Mouse (Mus musculus) liver, postnatal 0 days (tissue): Measurements from ENCODE around the gene Tbxas1.

Experiments
- CTCF ChIP-seq: sonication (generic); IDR thresholded peaks from 2 replicates; pipeline ENCODE4 v1.5.1; 2016; ENCODE audit warnings: antibody characterized with exemption, low read depth
- EP300 ChIP-seq: IDR thresholded peaks from 2 replicates; pipeline ENCODE4 v1.6.1; 2016; ENCODE audit warnings: antibody characterized with exemption, low read depth, mild to moderate bottlenecking

- no peak for TF ChIP-seq EP300
- peak; percentile 50 for TF ChIP-seq CTCF
Measured at GRCm38 (mm10) chr6:39106812-39107211, 231.6 kb downstream of the Tbxas1 start.
